Mouse (Mus musculus) CD4-positive helper T cell, adult 2 months (primary cell): ENCODE results near the gene Hilpda.

ENCODE experiments used
- DNase-seq: peaks from one replicate; pipeline ENCODE4 v3.0.0-alpha.2; 2012; ENCODE audit warnings: low read depth, missing footprints, low spot score

Hilpda gene

DNA sequence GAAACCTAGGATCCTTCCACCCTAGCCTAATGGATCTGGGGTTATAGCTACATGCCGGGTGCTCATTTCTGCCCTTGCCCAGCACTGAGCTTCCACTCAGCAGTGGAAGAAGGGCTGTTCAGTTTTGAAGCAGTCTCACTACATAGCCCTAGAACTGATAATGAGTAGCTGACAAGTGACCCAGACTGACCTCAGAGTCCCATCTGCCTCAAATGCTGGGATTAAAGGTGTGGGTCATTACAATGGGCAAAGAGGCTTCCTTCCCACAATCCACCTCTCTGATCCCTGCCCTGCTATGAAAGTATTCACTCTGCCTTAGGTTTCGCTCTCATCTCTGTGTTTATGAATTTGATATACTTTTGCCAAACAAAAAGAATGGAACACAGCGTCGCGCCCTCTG, 4.5 kb downstream of the Hilpda start:
- no peak for DNase-seq

DNA sequence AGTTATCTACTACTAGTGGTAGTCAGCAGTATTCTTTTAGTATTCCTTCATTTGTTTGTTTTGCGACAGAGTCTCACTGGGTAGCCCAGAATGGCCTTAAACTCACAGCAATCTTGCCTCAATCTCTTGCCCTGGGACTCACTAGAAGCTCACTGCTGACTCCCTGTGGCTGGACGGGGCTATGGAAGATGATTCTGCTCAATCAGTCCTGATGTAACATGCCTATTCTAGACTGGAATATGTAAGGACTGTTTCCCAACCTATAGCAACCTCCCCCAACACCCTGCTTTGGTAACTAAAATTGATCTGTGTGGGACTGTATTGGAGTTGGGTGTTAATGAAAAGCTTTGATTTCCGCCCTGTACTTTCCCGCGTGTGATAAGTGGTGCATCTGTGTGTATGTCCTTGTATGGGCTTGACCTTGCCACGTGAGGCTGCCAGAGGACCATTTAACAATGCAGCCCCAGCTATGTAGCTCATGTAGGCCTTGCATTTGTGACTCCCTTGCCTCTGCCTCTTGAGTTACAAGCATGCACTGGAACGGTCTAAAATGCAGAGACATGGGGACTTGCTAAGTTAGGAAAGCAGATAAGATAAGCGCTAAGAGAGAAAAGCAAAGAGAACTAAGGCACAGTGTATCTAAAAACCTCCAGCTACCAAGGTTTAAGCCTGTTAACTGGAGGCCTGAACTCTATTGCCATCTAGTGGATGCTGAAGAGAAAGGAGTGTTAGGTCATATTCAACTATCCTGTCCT, 6.4 kb downstream of the Hilpda start:
- DNase-seq: peak; percentile 71

DNA sequence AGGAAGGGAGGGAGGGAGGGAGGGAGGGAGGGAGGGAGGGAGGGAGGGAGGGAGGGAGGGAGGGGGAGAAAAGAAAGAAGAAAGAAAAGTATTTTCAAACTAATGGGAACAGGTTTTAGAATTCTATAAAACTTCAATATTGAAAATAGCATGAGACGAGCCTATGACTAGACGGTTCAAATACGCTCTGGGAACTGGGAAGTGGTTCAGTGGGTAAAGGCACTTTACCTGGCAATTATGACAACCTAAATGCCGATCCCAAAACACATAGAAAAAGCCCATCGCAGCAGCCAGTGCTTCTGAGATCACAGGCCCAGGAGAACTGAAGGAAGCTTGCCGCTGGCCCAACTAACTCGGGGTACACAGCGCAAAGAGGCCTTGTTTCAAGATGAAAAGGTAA, 7.0 kb downstream of the Hilpda start, which contains the start of gene Fam71f2:
Gene Fam71f2 (plus strand): TSS at position 301 of the 400 bp plus-strand sequence.
- no peak for DNase-seq

DNA sequence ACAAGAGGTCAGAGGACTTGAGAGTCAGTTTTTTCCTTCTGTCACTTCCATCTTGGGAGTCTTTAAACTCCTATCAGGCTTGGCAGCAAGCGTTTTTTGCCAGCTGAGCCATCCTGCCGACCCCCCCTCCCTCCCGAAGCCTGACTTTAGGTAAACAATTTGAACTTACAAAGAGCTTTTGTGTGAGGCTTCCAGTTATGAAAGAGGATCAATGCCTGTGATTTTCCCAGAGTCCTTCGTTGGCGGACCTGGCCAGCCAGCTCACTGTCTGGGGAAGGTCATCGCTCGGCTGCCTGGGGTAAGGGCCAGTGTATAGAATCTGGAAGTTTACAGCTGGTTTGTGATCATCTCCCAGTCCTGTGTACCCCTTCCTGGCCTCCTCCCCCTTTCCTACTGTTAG, 8.4 kb downstream of the Hilpda start:
- DNase-seq: no peak

DNA sequence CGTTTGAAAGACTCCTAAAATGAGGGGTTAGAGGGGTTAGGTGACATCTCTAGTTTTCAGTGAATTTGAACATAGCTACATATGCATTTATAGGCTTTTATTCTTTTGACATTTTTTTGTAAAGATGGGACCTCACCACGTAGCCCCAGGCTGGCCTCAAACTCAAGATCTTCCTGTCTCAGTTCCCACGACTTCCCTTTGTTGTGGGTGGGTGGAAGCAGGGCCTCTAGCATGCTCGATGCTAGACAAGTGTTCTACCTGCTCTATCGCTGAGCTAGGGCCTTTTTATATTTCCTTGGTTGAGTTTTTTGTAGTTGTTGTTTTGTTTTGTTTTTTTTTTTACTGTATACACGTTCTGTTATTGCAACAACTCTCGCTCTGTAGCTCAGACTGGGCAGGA, 14.6 kb downstream of the Hilpda start:
- peak; percentile 68 for DNase-seq

DNA sequence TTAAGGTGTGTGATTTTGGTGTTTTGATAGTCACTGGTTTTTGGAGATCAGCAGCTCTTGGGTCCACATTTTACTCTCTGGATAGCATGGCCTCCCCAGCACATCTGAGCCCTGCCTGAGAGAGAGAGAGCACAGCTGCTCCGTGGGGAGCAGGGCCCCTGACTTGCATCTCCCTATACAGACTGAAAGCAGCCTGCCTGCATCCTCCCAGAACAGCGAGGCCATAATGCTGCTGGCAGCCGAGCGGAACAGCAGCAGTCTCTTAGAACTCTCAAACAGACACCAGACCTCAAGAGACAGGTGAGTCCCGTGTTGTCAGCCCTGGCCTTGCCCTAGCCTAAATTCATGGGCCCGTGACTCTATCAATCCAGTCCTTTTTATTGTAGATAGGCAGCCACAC, 15.2 kb downstream of the Hilpda start:
- DNase-seq: no peak

DNA sequence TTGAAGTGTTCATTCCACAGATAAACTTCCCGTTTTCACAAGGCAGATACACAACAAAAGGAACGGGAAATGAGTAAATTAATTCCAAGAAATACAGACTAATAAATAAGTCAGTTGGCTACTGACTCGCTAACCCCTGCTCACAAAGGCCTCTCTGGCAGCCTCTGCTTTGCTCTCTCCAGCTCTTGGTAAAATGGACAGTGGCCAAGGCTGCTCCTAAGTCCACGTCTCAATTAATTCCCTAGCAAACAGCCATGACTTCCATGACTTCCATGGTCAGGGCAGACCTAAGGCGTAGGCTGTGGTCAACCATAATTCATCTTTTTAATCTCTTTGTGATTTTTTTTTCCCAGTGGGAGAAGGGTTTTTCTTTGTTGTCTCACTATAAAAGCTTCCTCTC, 15.7 kb downstream of the Hilpda start:
- DNase-seq: no peak

DNA sequence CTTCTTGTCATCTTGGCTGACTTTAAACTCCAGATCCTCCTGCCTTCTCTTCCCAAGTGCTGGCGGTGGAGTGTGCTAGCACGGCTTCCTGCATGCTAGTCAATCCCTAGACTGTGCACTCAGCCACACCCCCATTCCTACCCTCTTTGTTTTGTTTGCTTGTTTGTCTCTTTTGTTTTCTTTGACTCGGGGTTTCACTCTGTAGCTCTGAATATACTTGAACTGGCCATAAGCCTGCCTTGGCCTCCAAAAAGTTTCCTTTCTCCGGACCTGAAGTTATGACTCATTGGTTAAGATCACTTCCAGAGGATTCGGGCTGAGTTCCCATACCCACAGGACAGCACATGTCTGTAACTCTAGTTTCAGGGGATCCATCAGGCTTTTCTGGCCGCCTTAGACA, 16.4 kb downstream of the Hilpda start:
- no peak for DNase-seq

DNA sequence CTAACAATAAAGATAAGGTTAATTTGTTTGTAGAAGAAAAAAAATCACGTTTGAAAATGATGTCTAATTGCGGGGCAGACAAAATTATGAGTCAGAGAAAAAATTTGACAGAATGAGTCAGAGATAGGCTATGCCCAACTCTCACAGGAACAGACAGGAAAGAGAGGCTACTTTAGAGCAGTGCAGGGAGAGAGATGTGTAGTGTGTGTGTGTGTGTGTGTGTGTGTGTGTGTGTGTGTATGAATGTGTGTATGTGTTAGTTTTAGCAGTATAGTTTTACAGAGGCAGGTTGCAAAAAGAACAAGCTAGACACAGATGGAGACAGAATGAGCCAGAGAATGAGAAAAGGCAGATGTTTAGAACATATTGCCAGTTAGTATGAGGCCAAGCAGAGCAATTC, 26.8 kb downstream of the Hilpda start:
- no peak for DNase-seq

DNA sequence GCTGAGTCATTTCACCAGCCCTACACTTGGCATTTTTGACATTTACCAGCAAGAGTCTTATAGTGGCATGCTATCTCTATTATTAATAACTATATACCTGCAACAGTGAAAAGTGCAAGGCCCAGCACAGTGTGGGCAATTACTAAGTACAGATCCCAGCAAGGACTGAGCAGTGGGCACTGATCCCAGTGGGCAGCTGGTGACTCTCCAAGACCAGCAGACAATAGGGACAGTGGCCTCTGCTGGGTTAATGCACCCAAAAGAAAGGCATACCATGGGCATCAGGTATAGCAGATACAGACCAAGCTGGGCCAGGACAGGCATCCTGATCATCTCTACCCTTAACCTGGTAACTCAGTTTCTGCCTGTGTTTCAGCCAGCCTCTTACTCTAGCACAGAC, 31.0 kb downstream of the Hilpda start:
- DNase-seq: no peak

DNA sequence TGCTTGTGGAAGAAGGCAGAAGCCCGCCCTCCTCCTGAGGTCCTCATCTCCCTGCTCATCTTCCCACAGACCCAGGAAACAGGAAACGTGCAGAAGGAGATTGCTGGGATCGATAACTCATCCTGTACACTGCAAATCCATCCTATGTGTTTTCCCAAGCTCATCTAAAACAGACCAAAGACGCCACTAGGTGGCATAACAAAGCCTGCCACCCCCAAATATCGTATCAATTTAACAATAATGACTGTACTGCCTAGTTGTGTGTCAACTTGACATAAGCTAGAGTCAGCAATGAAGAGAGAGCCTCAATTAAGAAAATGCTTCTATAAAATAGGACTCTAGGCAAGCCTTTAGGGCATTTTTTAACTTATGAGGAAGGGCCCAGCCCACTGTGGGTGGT, 31.4 kb downstream of the Hilpda start:
- no peak for DNase-seq

DNA sequence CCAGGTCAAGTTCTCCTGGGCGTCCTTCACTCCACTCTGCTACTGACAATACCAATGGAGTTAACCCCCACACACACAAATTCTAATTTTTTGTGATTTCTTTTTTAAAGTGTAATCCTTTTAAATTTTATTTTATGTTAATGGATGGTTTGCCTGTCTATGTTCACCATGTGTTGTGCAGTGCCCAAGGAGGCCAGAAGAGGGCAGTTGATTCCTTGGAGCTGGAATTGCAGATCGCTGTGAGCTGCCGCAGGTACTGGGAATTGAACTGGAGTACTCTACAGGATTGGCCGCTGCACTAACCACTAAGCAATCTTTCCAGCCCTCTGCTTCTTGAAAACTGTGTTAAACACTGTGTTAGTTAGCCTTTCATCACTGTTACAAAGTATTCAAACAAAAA, 33.2 kb downstream of the Hilpda start:
- no peak for DNase-seq

DNA sequence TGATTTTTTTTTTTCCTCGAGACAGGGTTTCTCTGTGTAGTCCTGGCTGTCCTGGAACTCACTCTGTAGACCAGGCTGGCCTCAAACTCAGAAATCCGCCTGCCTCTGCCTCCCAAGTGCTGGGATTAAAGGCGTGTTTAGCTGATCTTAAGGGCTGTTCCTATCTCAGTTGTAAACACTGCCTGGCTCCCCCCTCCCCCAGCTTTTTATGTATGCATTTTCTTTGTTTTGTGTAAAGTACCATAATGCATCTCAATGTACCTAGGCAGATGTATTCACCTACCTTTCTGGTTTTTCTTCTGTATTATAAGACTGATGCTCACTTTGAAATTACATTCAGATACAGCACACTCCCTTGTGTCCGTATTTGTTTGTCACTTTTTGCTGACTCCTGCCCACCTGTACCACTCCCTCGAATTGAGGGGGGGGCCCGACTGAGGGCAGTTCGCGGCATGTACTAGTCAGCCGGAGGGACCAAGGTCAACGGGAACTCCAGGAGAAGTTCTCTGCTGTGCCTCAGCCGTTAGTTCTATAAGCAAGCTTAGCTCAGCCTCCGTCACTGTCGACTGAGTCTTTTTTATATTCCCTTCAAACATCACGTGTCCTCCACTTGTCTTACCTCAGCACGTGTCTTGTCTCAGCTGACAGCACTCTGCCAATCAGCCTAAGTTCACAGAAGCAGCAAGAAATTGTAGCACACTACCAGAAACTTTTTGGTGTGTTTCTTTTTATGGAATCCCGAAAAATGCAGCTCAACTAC, 36.7 kb downstream of the Hilpda start:
- DNase-seq: no peak

DNA sequence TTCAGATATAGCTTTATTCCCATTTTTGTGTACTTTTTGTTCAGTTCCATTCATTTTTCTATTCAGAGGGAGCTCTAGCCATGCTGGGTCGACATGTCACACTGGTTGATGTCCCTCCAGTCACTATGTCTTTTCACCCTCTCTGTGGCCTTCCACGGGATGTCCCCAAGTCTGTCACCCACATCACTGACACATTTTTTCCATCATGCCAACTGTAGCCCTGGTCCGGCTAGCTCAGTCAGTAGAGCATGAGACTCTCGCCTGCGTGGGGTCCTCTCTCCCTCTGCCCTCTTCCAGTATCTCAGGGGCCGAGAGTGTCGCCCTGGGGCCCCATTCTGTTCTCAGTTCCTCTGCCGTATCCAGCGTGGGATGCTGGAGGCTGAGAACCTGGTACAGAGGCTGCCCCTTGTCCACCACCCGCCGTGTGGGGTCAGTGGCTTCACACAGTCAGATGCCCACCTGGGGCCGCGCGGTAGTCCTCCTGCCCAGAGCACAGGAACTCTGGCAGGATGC, 41.5 kb downstream of the Hilpda start:
- no peak for DNase-seq

DNA sequence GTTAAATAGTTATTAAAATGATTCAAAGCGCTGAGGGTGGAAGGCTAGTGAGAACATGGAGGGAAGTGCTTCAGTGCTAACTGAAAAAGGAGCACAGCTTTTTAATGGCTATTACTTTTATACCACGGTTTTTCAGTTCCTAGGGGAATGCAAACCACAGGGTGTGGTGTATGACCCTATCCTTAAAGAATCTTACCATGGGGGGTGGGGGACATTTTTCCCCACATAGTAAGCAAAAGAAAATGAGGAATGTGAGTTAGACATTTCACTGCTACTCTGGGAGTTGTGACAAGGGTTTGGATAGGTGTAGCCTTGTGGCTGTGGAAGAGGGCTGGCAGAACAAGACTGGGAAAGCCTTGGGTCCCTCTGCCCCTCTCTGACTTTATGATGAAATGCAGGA, 45.0 kb downstream of the Hilpda start:
- DNase-seq: no peak

DNA sequence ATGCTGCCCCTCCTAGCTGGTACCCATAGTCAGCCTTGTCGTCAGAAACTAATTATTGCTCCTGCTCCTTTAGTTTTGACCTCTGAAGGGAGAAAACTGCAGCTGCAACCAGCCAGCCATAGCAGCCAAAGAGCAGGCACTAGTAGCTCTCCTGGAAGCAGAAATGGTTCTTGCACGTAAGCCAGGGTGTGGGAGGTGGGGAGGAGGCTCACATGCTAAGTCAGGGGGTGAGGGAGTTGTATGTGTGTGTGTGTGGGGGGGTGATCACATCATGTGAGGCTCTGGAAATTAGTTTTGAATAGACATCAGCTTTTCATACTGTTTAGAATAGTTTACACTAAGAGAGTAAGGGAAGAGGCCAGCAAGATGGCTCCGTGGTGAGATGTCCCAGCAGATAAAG, 45.7 kb downstream of the Hilpda start:
- DNase-seq: no peak

DNA sequence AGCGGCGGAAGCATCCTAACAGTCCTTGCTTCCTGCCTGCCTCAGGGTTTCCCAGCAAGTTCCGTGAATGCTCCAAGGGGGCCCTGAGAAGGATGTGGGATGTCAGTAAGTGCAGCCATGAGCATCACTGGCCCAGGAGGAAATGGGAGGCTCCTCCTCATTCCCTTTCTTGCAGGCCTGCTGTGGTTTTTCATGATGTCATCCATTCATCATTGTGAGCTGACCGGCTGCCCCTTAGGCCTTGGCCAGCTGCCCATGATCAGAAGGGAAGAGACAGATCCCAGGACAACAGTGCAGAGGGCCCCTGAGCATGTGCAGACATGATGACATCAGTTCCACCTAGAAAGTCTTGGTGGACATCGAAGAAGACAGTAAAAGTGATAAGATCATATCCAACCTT, 46.6 kb downstream of the Hilpda start, which contains the start of gene Fam71f1:
Gene Fam71f1 (plus strand): TSS at position 262 of the 400 bp plus-strand sequence.
- no peak for DNase-seq

DNA sequence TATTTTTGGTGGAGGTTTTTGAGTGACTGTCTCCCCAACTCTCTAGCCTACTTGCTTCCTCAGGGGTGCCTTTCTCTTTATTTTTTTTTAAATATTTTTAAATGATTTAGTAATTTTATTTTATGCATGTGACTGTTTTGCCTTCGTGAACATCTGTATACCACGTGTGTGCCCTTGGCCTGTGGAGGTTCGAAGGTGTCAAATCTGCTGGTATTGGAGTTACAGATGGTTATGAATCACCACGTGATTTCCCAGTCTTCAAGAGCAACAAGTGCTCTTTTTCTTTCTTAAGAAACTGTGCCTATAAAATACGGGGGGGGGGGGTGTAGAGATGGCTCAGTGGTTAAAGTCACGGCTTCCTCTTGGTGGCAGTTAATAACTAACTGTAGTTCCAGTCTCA, 49.3 kb downstream of the Hilpda start:
- DNase-seq: no peak

DNA sequence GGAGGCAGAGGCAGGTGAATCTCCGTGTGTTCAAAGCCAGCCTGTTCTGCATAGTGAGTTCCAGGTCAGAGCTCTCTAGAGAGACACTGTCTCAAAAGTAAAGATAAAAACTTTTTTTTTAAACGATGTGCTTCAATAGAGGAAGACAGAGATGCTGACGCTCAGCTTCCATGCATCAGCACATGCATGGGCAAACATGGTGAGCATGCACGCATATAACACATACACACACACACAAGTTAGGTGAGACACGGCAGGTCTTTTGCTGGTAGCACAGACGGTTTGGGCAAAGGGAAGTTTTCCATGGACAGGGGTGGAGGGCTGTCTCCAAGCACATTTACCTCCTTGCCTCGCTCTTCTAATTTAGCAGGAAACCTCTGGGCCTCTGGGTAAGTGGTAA, 49.9 kb downstream of the Hilpda start:
- no peak for DNase-seq

DNA sequence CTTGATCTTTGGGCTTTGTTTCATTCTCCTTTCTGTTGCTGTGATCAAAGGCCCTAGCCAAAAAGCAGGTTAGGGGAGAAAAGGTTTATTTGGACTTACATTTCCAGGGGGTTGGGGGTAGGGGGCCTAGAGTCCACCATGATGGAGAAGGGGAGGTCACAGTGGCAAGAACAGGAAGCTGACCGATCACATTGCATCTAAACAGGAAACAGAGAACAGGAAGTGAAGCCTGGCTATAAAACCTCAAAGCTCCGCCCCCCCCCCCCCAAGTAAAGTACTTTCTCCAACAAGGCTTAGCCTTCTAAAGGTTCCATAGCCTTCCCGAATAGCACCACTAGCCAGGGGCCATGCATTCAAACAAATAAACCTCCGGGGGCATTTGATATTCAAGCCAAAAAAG, 50.4 kb downstream of the Hilpda start:
- DNase-seq: no peak
